Mouse (Mus musculus) E14TG2a.4 (cell line): Measurements from ENCODE around the gene Cfap77.
"Not testable (repeated sequence)": the region's sequence is repeated elsewhere in the genome, so short reads cannot be mapped to it uniquely, and the experiment has no call there.

ENCODE experiments used
- CTCF ChIP-seq: conservative IDR thresholded peaks from 2 replicates; pipeline ENCODE4 v1.5.1; 2014; ENCODE audit warnings: low read length
- NANOG ChIP-seq: IDR thresholded peaks from 2 replicates; pipeline ENCODE4 v1.6.1; 2014; ENCODE audit warnings: borderline replicate concordance, low read length, mixed read lengths
- POU5F1 ChIP-seq: IDR thresholded peaks from 2 replicates; pipeline ENCODE4 v1.6.1; 2014; ENCODE audit warnings: low read length, borderline replicate concordance

DNA sequence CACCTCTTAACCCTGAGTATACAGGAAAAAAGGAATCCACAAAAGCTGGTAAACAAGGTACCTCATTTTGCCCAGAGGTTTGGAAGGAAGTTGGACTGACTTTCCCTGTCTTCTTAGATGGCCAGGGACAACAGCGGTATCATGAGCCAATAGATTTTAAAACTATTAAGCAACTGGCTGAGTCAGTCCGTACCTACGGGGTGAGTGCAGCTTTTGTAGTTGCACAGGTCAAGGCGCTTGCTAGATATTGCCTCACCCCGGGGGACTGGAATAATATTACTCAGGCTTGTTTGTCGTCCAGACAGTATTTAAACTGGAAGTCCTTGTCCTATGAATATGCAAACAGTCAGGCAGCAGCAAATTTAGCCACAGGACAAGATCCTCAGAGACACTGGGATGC lies 34.4 kb upstream of the Cfap77 start:
- not testable (repeated sequence) for TF ChIP-seq CTCF, POU5F1, NANOG
